Mouse (Mus musculus): ENCODE data around the gene Lrrc2. TPM values are rescaled to one million over a fixed set of nuclear protein-coding genes. Genes with fewer than 3 reads are reported as not detected.

Gene Lrrc2
- polyA plus RNA-seq, 1 experiment from 2014 or later = 1.5 TPM

DNA sequence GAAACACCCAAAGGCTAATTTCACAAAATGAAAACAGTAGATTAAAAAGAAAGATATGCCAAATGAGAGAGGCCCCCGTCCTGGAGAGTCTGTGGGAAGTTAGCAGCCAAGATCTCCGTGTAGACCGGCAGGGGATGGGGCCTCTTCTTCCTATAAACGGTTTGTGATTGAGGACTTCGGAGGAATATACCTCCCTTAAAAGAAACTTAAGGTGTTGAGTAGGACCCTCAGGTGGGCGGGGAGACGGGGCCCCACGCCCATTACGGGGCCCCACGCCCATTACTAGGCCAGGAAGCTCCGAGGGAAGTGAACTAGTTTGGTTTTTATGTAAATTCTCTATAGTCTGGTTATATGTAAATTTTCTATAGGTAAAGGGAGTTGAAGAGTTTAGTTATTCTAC lies 5.4 kb upstream of the Lrrc2 start, which contains the start of gene Tdgf1:
Gene Tdgf1, minus strand, starts transcription at position 233 of the 400 bp plus-strand sequence.
- Histone ChIP-seq H3K4me2 (ENCODE audit: low read depth, low read length) (peak within 1 kb of the TSS; percentile 29; the same call in 1 of the 2 replicates), H3K27ac (ENCODE audit: low read depth, low read length) (no peak within 1 kb of the TSS), H3K9me3 (ENCODE audit: control insufficient read depth, low read length) (no peaks in the 10 kb centered on the region), H3K9ac (replicated peaks; ENCODE audit: low read depth, low read length) (no peak within 1 kb of the TSS), H3K4me1 (ENCODE audit: control insufficient read depth, insufficient read depth, low read length) (0 out of 2 replicates have a peak, but pooled peaks cover 3% of the 10 kb centered on the region), H3K4me3 (ENCODE audit: low read depth, low read length) (no peak within 1 kb of the TSS), H3K27me3 (ENCODE audit: control insufficient read depth, insufficient read depth, low read length) (peaks cover 2% of the 10 kb centered on the region; the same call in 1 of the 2 replicates), H3K36me3 (ENCODE audit: control insufficient read depth, insufficient read depth, low read length) (no peaks in the 10 kb centered on the region)
- 19% methylated on average over 11 of the region's 11 CpGs for WGBS
- no peak for ATAC-seq (ENCODE audit: low read depth)

DNA sequence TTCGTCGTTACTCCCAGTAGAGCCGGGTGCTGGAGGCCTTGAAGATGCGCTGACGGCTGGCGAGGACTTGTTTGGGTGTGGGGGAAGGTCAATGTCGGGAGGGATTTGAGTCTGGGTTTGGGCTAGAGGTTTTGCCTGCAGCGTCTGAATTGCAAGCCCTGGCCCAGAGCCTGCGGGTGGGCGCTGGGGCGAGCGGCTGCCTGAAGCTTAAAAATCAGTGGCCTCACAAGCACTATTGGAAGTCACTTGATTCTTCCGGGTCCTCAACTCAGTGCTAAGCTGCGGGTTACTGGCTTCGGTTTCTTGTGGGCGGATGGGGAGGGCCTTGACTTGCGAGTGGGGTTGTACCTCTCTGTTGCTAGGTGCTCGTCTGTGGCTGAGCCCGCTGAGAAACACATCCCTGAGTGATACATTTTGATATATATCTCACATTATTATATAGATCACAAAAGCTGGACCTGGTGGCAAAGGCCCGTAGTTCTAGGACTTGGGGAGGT lies 4.7 kb upstream of the Lrrc2 start:
- Histone ChIP-seq H3K4me2 (ENCODE audit: low read depth, low read length) (no peak overlapping the region), H3K9ac (replicated peaks; ENCODE audit: low read depth, low read length) (no peak overlapping the region), H3K4me1 (ENCODE audit: control insufficient read depth, insufficient read depth, low read length) (0 out of 2 replicates have a peak, but pooled peaks cover 3% of the 10 kb centered on the region), H3K36me3 (ENCODE audit: control insufficient read depth, insufficient read depth, low read length) (no peaks in the 10 kb centered on the region), H3K4me3 (ENCODE audit: low read depth, low read length) (no peak overlapping the region), H3K27ac (ENCODE audit: low read depth, low read length) (no peak overlapping the region), H3K27me3 (ENCODE audit: control insufficient read depth, insufficient read depth, low read length) (peaks cover 2% of the 10 kb centered on the region; the same call in 1 of the 2 replicates), H3K9me3 (ENCODE audit: control insufficient read depth, low read length) (no peaks in the 10 kb centered on the region)
- 11% methylated on average over 20 of the region's 20 CpGs for WGBS
- no peak for ATAC-seq (ENCODE audit: low read depth)

DNA sequence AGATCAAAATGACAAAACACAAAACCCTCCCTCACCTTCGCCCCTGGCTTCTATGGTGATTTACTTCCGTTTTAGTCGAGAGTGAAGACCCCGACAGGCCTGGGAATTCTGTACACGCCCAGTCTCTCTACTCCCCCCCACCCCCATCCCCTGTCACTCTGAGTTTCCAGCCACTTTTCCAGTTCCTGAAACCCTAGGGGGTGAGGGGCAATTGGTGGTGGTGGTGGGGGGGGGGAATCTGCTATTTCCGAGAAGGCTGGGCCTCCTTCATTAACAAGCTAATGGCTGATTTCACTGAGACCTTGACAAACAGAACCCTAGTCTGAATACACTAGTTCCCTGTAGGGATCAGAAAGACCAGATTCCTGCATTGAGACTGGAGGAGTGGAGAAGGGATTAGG lies 4.1 kb upstream of the Lrrc2 start:
- Histone ChIP-seq H3K4me1 (ENCODE audit: control insufficient read depth, insufficient read depth, low read length) (0 out of 2 replicates have a peak, but pooled peaks cover 3% of the 10 kb centered on the region), H3K27me3 (ENCODE audit: control insufficient read depth, insufficient read depth, low read length) (peaks cover 2% of the 10 kb centered on the region; the same call in 1 of the 2 replicates), H3K9me3 (ENCODE audit: control insufficient read depth, low read length) (no peaks in the 10 kb centered on the region), H3K27ac (ENCODE audit: low read depth, low read length) (no peak overlapping the region), H3K4me3 (ENCODE audit: low read depth, low read length) (no peak overlapping the region), H3K4me2 (ENCODE audit: low read depth, low read length) (no peak overlapping the region), H3K9ac (replicated peaks; ENCODE audit: low read depth, low read length) (no peak overlapping the region), H3K36me3 (ENCODE audit: control insufficient read depth, insufficient read depth, low read length) (no peaks in the 10 kb centered on the region)
- ATAC-seq (ENCODE audit: low read depth) = no peak
- 3% methylated on average over 6 of the region's 6 CpGs for WGBS

DNA sequence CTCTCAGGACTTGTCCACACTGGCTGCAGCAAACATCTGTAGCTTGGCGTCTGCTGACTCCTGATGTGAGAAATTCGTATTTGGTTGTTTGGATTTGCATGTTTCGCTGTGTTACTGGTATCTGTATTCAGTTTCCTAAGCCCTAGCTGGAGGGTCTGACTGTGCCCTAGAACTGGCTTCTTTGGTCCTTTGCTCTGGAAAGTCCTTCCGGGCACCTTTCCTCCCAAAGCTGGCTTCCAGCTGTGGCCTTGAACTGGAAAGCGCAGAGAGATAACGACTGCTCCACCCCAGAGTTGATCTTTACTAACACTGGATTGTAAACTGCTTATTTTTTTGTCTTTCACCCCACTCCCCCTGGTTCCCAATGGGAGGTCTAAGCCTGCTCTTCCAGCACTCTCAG lies 3.4 kb upstream of the Lrrc2 start:
- Histone ChIP-seq H3K4me1 (ENCODE audit: control insufficient read depth, insufficient read depth, low read length) (peaks cover 3% of the 10 kb centered on the region; the same call in 1 of the 2 replicates), H3K9ac (replicated peaks; ENCODE audit: low read depth, low read length) (no peak overlapping the region), H3K27me3 (ENCODE audit: control insufficient read depth, insufficient read depth, low read length) (peaks cover 2% of the 10 kb centered on the region; the same call in 1 of the 2 replicates), H3K4me3 (ENCODE audit: low read depth, low read length) (no peak overlapping the region), H3K9me3 (ENCODE audit: control insufficient read depth, low read length) (no peaks in the 10 kb centered on the region), H3K4me2 (ENCODE audit: low read depth, low read length) (no peak overlapping the region), H3K27ac (ENCODE audit: low read depth, low read length) (no peak overlapping the region), H3K36me3 (ENCODE audit: control insufficient read depth, insufficient read depth, low read length) (no peaks in the 10 kb centered on the region)
- WGBS = 37% methylated on average over 6 of the region's 6 CpGs
- no peak for ATAC-seq (ENCODE audit: low read depth)

DNA sequence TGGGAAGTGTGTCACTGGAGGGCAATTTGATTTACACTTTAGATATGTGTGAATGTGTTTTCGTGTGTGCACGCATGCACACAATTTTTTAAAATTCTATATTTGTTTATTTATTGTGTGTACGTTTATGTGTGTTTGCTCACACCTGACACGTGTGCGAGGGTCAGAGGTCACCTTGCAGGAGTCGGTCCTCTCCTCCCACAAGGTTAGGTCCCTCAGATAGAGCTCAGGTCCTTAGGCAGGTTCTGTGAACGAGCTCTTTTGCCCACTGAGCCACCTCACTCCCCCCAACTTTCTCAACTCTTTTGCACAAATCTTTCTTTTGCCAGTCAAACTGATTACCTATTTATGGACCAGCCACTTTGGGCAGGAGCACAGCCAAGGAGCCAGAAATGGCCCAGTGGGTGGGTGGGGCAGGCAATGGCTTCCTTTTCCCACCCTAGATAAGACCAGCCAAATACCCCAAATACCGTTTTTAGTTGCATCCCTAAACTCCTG lies 2.5 kb upstream of the Lrrc2 start:
- WGBS = 57% methylated on average over 8 of the region's 8 CpGs

DNA sequence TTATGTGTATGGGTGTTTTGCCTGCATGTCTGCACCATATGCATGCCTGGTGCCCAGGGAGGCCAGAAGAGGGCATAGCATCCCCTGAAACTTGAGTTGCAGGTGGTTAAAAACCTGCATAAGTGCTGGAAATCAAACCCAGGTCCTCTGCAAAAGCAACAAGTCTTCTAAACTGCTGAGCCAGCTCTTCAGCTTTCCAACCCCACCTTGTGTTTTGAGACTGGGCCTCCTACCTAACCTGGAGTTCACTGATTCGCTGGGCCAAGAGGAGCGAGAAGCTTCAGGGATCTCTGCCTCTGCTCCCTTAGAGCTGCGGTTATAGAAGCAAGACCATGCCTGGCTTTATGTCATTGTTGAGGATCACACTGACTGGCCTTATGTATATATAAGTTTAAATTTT lies 1.2 kb upstream of the Lrrc2 start:
- H3K9ac ChIP-seq (replicated peaks; ENCODE audit: low read depth, low read length) = no peak overlapping the region
- no peaks in the 10 kb centered on the region for H3K9me3 ChIP-seq (ENCODE audit: control insufficient read depth, low read length)
- WGBS = 96% methylated on average over 3 of the region's 3 CpGs
- ATAC-seq (ENCODE audit: low read depth) = no peak
- no peak overlapping the region for H3K4me3 ChIP-seq (ENCODE audit: low read depth, low read length)
- no peak overlapping the region for H3K27ac ChIP-seq (ENCODE audit: low read depth, low read length)
- H3K4me1 ChIP-seq (ENCODE audit: control insufficient read depth, insufficient read depth, low read length) = peaks cover 3% of the 10 kb centered on the region; the same call in 1 of the 2 replicates
- peaks cover 2% of the 10 kb centered on the region; the same call in 1 of the 2 replicates for H3K27me3 ChIP-seq (ENCODE audit: control insufficient read depth, insufficient read depth, low read length)
- H3K36me3 ChIP-seq (ENCODE audit: control insufficient read depth, insufficient read depth, low read length) = no peaks in the 10 kb centered on the region
- H3K4me2 ChIP-seq (ENCODE audit: low read depth, low read length) = no peak overlapping the region

More for the DNA sequence above, 2.5 kb upstream of the Lrrc2 start:
- H3K27ac ChIP-seq (ENCODE audit: low read depth, low read length) = no peak overlapping the region
- H3K4me2 ChIP-seq (ENCODE audit: low read depth, low read length) = no peak overlapping the region
- ATAC-seq (ENCODE audit: low read depth) = no peak
- no peak overlapping the region for H3K9ac ChIP-seq (replicated peaks; ENCODE audit: low read depth, low read length)
- H3K27me3 ChIP-seq (ENCODE audit: control insufficient read depth, insufficient read depth, low read length) = peaks cover 2% of the 10 kb centered on the region; the same call in 1 of the 2 replicates
- no peak overlapping the region for H3K4me3 ChIP-seq (ENCODE audit: low read depth, low read length)
- H3K4me1 ChIP-seq (ENCODE audit: control insufficient read depth, insufficient read depth, low read length) = peaks cover 3% of the 10 kb centered on the region; the same call in 1 of the 2 replicates
- H3K36me3 ChIP-seq (ENCODE audit: control insufficient read depth, insufficient read depth, low read length) = no peaks in the 10 kb centered on the region
- H3K9me3 ChIP-seq (ENCODE audit: control insufficient read depth, low read length) = no peaks in the 10 kb centered on the region

DNA sequence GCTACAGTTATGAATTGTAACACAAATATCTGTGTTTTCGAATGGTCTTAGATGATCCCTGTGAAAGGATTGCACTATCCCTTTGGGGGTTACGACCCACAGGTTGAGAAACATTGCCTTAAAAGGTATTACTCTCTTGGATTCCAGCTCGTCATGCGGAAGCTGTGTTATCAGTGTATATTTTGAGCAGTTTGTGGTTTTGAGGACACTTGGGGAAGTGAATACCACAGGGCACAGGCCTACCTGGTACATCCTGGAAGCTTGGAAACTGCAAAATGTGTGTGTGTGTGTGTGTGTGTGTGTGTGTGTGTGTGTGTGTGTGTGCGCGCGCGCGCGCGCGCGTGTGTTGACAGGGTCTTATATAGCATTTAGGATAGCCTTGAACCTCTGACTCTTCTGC lies 521 bp downstream of the Lrrc2 start:
- no peaks in the 10 kb centered on the region for H3K27me3 ChIP-seq (ENCODE audit: control insufficient read depth, insufficient read depth, low read length)
- WGBS = 97% methylated on average over 13 of the region's 13 CpGs

DNA sequence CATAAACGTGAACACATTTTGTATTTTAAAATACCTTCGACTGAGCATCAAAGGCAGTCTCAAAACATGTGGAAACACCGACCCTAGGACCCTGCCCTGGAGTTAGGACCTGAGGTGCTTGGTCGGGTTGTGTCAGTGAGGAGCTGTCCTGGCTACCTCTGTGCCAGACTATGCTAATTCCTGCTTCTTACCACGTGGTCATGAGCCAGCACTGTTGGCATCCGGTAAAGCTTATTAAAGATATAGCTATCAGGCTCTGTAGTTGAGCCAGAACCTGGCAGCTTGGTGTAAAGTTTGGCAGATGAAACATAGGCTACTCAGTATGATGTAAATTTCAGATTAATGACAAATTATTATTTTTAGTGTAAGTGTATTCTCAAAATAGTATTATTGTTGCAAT lies 1.1 kb downstream of the Lrrc2 start:
- H3K4me2 ChIP-seq (ENCODE audit: low read depth, low read length) = no peak overlapping the region
- no peaks in the 10 kb centered on the region for H3K36me3 ChIP-seq (ENCODE audit: control insufficient read depth, insufficient read depth, low read length)
- no peaks in the 10 kb centered on the region for H3K9me3 ChIP-seq (ENCODE audit: control insufficient read depth, low read length)
- H3K4me3 ChIP-seq (ENCODE audit: low read depth, low read length) = no peak overlapping the region
- ATAC-seq (ENCODE audit: low read depth) = no peak
- H3K4me1 ChIP-seq (ENCODE audit: control insufficient read depth, insufficient read depth, low read length) = no peaks in the 10 kb centered on the region; the same call in 1 of the 2 replicates
- no peak overlapping the region for H3K27ac ChIP-seq (ENCODE audit: low read depth, low read length)
- no peak overlapping the region for H3K9ac ChIP-seq (replicated peaks; ENCODE audit: low read depth, low read length)
- WGBS = 64% methylated on average over 6 of the region's 6 CpGs
- H3K27me3 ChIP-seq (ENCODE audit: control insufficient read depth, insufficient read depth, low read length) = no peaks in the 10 kb centered on the region

More for the DNA sequence above, 521 bp downstream of the Lrrc2 start:
- no peak overlapping the region for H3K9ac ChIP-seq (replicated peaks; ENCODE audit: low read depth, low read length)
- H3K36me3 ChIP-seq (ENCODE audit: control insufficient read depth, insufficient read depth, low read length) = no peaks in the 10 kb centered on the region
- no peaks in the 10 kb centered on the region; the same call in 1 of the 2 replicates for H3K4me1 ChIP-seq (ENCODE audit: control insufficient read depth, insufficient read depth, low read length)
- no peak for ATAC-seq (ENCODE audit: low read depth)
- no peak overlapping the region for H3K27ac ChIP-seq (ENCODE audit: low read depth, low read length)
- no peaks in the 10 kb centered on the region for H3K9me3 ChIP-seq (ENCODE audit: control insufficient read depth, low read length)
- H3K4me3 ChIP-seq (ENCODE audit: low read depth, low read length) = no peak overlapping the region
- no peak overlapping the region for H3K4me2 ChIP-seq (ENCODE audit: low read depth, low read length)

DNA sequence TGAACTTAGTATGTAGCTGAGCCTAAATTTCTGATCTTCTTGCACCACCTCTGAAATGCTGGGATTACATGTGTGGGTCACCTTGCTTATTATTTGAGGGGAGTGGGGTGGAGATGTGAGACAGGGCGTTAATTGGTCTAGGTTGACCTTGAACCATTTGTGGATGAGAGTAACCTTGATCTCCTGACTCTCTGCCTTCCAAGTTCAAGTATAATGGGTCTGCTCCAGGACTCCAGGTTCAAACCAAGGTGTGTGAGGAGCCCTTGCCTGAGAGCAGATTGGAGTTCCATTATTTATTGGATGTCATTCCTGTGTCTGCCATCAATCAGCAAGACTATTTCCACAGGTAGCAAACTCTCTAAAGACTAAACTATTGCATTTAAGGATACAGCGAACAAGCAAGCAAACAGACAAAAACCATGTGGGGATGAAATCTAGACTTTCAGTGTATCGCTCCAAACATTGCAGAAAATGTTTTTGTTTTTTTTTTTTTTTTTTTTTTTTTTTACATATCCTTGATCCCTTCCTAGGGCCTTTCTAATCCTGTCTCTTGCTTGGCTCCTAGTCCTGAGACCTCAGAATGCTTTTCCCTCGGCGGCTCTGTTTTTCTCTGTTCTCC lies 1.7 kb downstream of the Lrrc2 start:
- Histone ChIP-seq H3K36me3 (ENCODE audit: control insufficient read depth, insufficient read depth, low read length) (no peaks in the 10 kb centered on the region), H3K4me2 (ENCODE audit: low read depth, low read length) (peak overlapping the region; percentile 86), H3K9ac (replicated peaks; ENCODE audit: low read depth, low read length) (peak overlapping the region; percentile 34; the same call in 1 of the 2 replicates), H3K4me3 (ENCODE audit: low read depth, low read length) (peak overlapping the region; percentile 48), H3K27me3 (ENCODE audit: control insufficient read depth, insufficient read depth, low read length) (no peaks in the 10 kb centered on the region), H3K4me1 (ENCODE audit: control insufficient read depth, insufficient read depth, low read length) (no peaks in the 10 kb centered on the region; the same call in 1 of the 2 replicates), H3K27ac (ENCODE audit: low read depth, low read length) (peak overlapping the region; percentile 69; the same call in 1 of the 2 replicates), H3K9me3 (ENCODE audit: control insufficient read depth, low read length) (no peaks in the 10 kb centered on the region)
- no peak for ATAC-seq (ENCODE audit: low read depth)
- WGBS = 53% methylated on average over 5 of the region's 5 CpGs
